Mouse (Mus musculus): ENCODE data around the gene Pkd1l1.
A peak's percentile ranks its signal among the peaks of the same experiment; 100 is the strongest.

Gene Pkd1l1

GRCm38 (mm10) chr11:8973166-8973565 is at the start of gene Pkd1l1:
Gene Pkd1l1 (minus strand): TSS chr11:8973266.
- no peak for DNase-seq

GRCm38 (mm10) chr11:9020207-9020606 is 47.1 kb upstream of the Pkd1l1 start:
- no peak for DNase-seq

GRCm38 (mm10) chr11:9018491-9019267 is 45.6 kb upstream of the Pkd1l1 start:
- DNase-seq: no peak

GRCm38 (mm10) chr11:9014740-9015139 is 41.7 kb upstream of the Pkd1l1 start:
- no peak for DNase-seq

- DNase-seq: no peak
Observed at GRCm38 (mm10) chr11:9011348-9011747, 38.3 kb upstream of the Pkd1l1 start.

GRCm38 (mm10) chr11:9010853-9011339 is 37.8 kb upstream of the Pkd1l1 start, which contains the start of gene Hus1:
Gene Hus1 (minus strand): TSS chr11:9011191.
- DNase-seq: peak; percentile 64 to 84

- peak in 1 of 2 experiments; percentile 5 for DNase-seq
Observed at GRCm38 (mm10) chr11:9010416-9010815, 37.4 kb upstream of the Pkd1l1 start.

- DNase-seq: no peak
Observed at GRCm38 (mm10) chr11:9008761-9009160, 35.7 kb upstream of the Pkd1l1 start.

- DNase-seq: no peak
Observed at GRCm38 (mm10) chr11:8988084-8988483, 15.0 kb upstream of the Pkd1l1 start.

GRCm38 (mm10) chr11:8986058-8986457 is 13.0 kb upstream of the Pkd1l1 start:
- DNase-seq: no peak

GRCm38 (mm10) chr11:8983237-8983861 is 10.3 kb upstream of the Pkd1l1 start:
- peak; percentile 12 to 70 for DNase-seq

GRCm38 (mm10) chr11:8978154-8978553 is 5.1 kb upstream of the Pkd1l1 start:
- no peak for DNase-seq

- DNase-seq: no peak
Observed at GRCm38 (mm10) chr11:8972093-8972492, 973 bp downstream of the Pkd1l1 start.

GRCm38 (mm10) chr11:8970509-8970908 is 2.6 kb downstream of the Pkd1l1 start:
- DNase-seq: no peak

- no peak for DNase-seq
Observed at GRCm38 (mm10) chr11:8968094-8968493, 5.0 kb downstream of the Pkd1l1 start.

- DNase-seq: no peak
Observed at GRCm38 (mm10) chr11:8958572-8958971, 14.5 kb downstream of the Pkd1l1 start.

- no peak for DNase-seq
Observed at GRCm38 (mm10) chr11:8958108-8958507, 15.0 kb downstream of the Pkd1l1 start.

- DNase-seq: no peak
Observed at GRCm38 (mm10) chr11:8957023-8957422, 16.0 kb downstream of the Pkd1l1 start.

- peak in 1 of 2 experiments; percentile 13 for DNase-seq
Observed at GRCm38 (mm10) chr11:8955678-8956077, 17.4 kb downstream of the Pkd1l1 start.

GRCm38 (mm10) chr11:8949765-8950430 is 23.2 kb downstream of the Pkd1l1 start:
- DNase-seq: no peak

- no peak for DNase-seq
Observed at GRCm38 (mm10) chr11:8948871-8949270, 24.2 kb downstream of the Pkd1l1 start.

- no peak for DNase-seq
Observed at GRCm38 (mm10) chr11:8944114-8944513, 29.0 kb downstream of the Pkd1l1 start.

- no peak for DNase-seq
Observed at GRCm38 (mm10) chr11:8942446-8942845, 30.6 kb downstream of the Pkd1l1 start.

Measured in spleen, adult 18-20 months (tissue).